Mouse (Mus musculus) embryonic fibroblast, embryonic 13.5 days (primary cell): ENCODE measurements around the gene Cct4.

Experiments used
- CTCF ChIP-seq: IDR thresholded peaks from 2 replicates; pipeline ENCODE4 v1.5.1; 2011; ENCODE audit warnings: mild to moderate bottlenecking, control low read depth, low read length, moderate library complexity, borderline replicate concordance; ENCODE audit not compliant: insufficient read depth
- POLR2A ChIP-seq: IDR thresholded peaks from 2 replicates; pipeline ENCODE4 v1.6.1; 2011; ENCODE audit warnings: low read depth, mild to moderate bottlenecking, control low read depth, low read length, moderate library complexity

- TF ChIP-seq CTCF (no peak), POLR2A (no peak)
Observed at GRCm38 (mm10) chr11:23013096-23013495, 22.8 kb downstream of the Cct4 start.
